Mouse (Mus musculus): ENCODE measurements around the gene Tspan14.

GRCm38 (mm10) chr14:40966392-40966861 lies at the start of gene Tspan14:
- no peak for TF ChIP-seq GATA1 (IDR thresholded peaks at IDR 0.05; ENCODE audit: borderline replicate concordance, low read length)
- TF ChIP-seq TAL1 (conservative IDR thresholded peaks at IDR 0.05; ENCODE audit: low read depth, low read length) = no peak
- TF ChIP-seq CTCF (IDR thresholded peaks at IDR 0.05; ENCODE audit: low read depth, low read length) = no peak
